Comparison of ENCODE assay signal across 16 mouse cellular contexts in genomic region chr13:14602744-14603143, GRCm38 (mm10).
"Had no signal": no experiment of that assay in that cellular context is flagged by ENCODE, and none has a peak within 500 bp of the region (broad histone marks: within the 10 kb centered on the region; RNA-seq: fewer than 3 reads in every experiment).

No protein-coding gene starts in this region.

- ATAC-seq: liver, postnatal 0 days; lung, postnatal 0 days; midbrain, embryonic 13.5 days; midbrain, embryonic 15.5 days had no signal

- H3K4me3 ChIP-seq: lung, embryonic 15.5 days; megakaryocyte, embryonic 14.5 days; midbrain, embryonic 13.5 days; midbrain, embryonic 15.5 days; neural tube, embryonic 12.5 days; stomach, embryonic 15.5 days had no signal

- DNase-seq: liver, postnatal 0 days; lung, adult 2 months; lung, postnatal 14 days; lung, postnatal 36 days; thymus, adult 18-20 months; thymus, postnatal 14 days; thymus, postnatal 36 days had no signal

- H3K27ac ChIP-seq: lung, embryonic 15.5 days; macrophage; midbrain, embryonic 13.5 days; midbrain, embryonic 15.5 days; neural tube, embryonic 12.5 days; stomach, embryonic 15.5 days; stomach, postnatal 0 days had no signal
